Mouse (Mus musculus): ENCODE measurements around the gene Ssbp3.

Gene Ssbp3

DNA sequence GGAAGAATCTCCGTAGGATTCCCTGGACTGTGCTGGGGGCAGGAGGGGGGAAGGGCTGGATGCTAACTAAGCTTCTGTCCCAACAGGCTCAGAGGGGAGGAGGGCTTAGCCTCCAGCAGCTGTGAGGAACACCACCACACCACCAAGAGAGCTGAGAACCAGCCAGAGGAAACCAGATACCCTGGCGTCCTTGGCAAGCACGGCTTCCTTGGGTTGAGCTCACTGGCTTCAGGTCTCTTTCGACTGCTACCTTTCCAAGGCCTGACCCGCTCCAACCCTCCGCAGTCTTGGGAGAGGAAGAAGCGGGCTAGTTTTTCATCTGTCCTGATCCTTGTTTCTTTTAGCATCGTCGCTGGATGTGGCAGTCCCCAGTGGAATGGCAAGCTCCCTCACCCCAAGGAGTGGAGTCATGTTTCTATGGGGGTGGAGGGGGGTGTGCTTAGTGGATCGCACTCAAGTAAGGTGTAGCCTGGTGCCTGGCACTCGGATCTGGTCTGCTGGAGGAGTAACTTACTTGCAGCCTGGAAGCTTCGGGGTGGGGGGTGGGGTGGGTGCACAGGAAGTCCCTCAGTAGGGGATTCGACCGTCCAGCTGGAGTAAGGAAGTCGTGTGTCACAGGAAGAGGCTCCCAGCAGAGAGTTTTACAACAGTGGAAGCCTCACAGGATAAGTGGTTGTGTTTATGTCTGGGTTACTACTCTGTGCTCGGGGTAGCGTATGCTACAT is 2.6 kb upstream of the Ssbp3 start:
- DNase-seq (ENCODE audit: low read depth, low spot score) = no peak

DNA sequence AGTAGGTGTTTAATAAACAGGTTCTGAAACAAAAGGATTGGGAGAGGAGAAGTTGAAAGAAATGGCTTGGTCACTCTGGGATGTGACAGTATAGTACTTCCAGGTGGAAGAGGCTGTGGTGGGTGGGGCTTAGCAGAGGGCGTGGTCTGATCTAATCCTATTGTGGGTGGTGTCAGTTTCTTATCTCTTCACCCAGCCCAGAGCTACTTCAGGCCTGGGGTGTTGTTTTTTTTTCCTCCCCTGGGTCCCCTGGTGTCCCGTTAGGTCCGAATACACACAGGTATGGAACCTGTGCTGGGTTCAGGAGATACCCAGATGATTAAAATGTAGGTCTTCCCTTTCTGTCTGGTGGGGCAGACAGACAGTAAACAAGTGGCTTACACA is 2.1 kb upstream of the Ssbp3 start:
- DNase-seq (ENCODE audit: low read depth, low spot score) = no peak

DNA sequence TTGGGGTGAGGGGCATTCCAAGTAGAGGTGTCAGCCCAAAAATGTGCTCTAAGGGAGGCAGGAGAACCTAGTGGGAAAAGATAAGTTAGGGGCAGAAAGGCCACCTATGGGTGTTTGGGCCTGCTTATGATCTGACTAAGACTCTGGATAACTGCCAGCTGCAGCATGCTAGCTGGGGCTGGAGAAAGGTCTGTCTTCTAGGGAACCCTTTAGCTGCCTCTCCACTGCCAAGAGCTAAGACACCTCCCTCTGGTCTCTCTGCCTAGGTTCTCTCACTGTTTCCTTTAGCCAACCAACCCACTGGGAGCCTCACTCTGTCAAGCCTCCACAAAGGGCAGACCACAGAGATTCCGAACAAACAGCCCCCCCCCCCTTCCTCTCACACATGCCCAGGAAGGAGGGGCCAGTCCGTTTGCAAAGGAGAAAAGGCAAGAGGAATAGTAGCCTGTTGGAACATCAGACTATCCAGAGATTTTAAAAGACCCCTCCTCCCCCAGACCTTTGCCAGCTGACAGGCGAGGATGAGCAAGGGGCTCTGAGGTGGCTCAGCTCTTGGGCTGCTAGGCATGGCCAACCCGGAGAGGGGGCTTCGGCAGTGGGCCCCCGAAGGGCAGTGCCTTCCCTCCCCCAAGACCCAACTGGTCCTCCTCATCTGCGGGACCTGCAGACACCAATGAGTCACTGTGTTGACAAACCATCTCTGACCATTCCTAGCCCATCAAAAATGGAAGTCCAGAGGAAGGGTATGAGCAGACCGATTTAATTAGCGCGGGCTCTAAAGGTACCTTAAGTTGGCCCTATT is 1.4 kb upstream of the Ssbp3 start:
- DNase-seq (ENCODE audit: low read depth, low spot score) = no peak

DNA sequence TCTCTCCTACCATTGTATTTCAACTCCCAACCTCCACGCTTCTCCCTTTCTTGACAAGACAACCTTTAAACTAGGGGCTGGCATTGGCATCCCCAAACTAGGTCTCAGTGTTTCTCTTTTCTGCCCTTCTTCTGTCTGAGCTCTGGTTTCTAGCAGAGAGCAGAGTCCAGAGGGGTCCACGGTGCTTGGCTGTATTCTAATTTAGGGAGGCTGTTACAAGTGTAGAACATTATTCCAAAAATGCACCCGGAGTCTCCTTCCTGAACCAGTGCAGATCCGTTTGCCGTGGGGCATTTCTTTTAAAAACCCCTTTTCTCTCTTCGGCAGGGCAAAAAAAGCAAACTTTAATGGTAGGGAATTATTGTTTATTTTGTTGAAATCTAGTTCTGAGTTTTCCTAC is 704 bp upstream of the Ssbp3 start:
- DNase-seq (ENCODE audit: low read depth, low spot score) = no peak

DNA sequence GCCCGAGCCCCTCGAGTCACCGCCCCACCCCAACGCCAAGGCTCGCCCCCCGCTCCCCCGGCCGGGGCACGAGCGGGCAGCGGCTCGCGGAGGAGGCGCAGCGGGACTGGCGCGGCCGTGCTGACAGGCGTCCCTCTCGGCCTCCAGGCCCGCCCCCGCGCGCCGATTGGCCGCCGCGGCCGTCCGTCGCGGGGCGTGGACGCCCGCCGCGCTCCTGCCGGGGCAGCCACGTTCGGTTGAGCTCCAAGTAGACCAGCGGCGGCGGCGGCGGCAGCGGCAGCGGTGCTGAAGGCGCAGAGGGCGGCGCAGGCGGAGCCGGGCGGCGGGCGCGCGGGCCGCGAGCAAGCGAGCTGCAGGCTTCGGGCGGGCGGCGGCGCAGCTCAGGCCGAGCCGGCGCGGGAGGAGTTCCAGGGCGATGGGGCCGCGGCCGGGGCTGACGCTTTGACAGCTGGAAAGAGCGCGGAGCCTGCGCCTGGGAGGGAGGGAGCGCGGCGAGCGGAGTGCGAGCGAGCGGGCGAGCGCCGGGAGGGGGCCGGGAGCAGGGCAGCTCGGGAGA is 823 bp downstream of the Ssbp3 start:
- DNase-seq (ENCODE audit: low read depth, low spot score) = peak; percentile 83

DNA sequence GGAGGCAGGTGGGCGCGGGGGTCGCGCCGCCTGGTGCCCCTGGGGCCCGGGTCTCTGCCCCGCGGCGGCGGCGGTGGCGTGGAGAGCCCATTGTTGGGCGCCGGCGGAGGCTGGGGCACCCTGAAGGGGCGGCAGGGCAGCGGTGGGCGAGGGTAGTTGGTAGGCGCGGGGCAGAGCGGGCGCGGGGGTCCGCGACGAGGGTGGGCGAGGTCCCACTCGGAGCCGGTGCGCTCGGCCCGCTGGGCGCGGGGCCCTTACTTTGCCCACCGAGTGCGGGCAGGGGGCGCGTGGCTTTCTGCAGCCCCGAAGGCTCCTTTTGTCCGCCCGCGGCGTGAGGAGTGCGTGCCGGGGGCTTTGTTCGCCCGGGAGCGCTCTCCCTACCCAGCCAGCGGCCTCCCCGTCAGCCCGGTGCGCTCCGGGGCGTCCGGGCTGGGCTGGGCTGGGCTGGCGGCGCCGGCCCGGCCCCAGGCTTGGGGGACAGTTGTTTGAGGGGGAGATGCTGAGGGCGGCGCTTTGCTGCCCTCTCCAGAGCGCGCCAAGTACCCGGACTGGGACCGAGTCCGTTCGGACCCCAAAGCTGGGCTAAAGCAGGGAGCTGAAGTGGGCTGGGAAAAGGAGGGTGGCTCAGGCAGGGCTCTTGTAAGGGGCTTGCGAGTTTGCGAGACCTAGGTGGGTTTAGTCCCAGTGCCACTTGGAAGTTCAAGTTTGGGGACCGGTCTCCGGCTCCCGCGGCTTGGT is 1.6 kb downstream of the Ssbp3 start:
- no peak for DNase-seq (ENCODE audit: low read depth, low spot score)

DNA sequence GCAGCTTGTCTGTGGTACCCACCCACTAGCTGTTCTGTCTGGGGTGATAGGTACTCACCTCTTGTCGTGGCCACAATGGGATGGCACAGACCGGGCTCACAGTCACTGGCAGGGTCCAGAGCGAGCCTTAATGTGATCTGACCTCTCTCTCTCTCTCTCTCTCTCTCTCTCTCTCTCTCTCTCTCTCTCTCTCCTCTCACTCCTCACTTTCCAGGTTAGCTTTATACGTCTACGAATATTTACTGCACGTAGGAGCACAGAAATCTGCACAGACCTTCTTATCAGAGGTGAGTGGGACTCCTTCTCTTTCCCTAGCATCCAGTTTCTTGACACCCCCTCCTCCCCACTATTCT is 2.2 kb downstream of the Ssbp3 start:
- no peak for DNase-seq (ENCODE audit: low read depth, low spot score)

DNA sequence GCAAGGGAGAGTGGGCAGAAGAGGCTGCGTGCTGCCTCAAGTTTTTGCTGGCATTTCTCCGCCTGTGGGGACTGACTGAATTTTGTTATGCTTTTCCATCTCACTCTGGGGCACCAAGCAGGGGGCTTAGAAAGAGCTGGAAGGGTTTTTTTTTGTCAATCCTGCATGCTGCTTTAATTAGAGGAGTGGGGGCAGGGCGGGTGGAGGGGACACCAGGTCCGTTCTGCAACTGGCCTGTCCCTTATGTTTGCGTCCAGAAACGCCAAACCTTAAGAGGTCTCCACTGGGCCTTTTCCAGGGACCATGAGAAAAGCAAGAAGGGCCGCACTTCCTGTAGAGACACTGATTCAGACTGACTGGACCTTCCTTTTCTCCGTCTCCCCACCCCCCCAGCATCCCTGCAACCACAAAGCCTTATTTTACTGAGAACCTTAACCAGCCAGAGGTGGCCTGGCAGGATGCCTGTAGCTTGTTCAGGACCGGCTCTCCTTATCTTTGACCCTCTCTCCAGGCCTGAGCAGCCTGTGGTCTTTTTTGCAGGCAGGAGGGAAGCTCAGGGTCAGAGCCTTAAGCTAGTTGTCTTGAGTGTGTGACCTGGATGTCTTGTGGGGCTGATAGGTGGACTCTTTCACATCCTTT is 3.0 kb downstream of the Ssbp3 start:
- DNase-seq (ENCODE audit: low read depth, low spot score) = no peak

DNA sequence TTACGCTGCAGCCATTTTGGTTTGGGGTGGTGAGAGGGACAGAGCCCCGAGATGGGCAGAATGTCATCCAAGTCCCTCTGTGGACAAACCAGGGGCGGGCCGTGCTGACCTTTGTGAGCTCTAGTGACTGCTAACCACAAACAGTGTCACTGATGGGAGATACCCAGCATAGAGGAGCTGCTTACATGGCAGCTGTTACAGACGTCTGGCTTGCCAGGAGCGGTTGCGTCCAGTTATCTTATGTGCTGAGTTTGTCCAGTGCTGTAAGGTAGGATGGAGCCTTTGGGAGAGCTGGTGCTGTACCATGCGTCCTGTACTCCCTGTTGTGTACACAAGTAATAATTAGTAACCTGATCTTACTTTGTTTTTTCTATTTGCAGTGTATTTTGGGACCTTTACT is 4.8 kb downstream of the Ssbp3 start:
- no peak for DNase-seq (ENCODE audit: low read depth, low spot score)

DNA sequence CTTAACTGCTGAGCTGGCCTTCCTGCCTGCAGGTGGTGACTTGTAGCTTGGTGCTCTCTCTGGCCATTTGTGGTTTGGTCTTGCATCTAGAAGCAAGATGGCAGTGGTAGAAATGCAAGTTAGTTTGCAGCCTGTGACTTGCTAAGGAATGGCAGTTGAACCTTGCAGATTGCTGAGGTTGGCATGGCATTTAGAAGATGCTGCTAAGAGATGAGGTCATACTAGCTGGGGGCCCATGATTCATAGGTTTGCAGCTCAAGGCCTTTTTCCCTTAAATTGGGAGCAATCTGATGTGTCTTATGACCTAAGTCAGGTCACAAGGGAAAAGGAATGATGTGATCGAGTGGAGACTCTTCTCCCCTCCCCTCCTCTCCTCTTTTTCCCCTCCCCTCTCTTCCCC is 7.8 kb downstream of the Ssbp3 start:
- DNase-seq (ENCODE audit: low read depth, low spot score) = no peak

DNA sequence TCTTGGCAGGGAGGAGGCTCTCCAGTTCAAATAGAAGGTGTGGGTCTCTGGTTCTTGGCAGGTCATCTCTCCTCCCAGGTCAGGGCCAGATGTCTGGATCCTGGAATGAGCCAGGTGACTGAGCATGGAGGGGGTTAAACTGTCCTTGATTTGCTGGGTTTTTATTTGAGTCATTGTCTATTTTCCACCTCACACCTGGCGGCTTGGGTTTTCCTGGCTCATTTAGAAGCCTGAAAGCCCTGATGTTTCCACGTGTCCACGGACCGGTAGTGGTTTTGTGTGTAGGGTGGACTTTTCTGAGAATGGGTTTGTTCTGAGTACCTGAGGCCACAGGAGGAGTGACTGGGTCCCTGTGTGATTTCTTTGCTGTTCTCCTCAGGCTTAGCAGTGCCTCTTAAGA is 9.6 kb downstream of the Ssbp3 start:
- no peak for DNase-seq (ENCODE audit: low read depth, low spot score)

DNA sequence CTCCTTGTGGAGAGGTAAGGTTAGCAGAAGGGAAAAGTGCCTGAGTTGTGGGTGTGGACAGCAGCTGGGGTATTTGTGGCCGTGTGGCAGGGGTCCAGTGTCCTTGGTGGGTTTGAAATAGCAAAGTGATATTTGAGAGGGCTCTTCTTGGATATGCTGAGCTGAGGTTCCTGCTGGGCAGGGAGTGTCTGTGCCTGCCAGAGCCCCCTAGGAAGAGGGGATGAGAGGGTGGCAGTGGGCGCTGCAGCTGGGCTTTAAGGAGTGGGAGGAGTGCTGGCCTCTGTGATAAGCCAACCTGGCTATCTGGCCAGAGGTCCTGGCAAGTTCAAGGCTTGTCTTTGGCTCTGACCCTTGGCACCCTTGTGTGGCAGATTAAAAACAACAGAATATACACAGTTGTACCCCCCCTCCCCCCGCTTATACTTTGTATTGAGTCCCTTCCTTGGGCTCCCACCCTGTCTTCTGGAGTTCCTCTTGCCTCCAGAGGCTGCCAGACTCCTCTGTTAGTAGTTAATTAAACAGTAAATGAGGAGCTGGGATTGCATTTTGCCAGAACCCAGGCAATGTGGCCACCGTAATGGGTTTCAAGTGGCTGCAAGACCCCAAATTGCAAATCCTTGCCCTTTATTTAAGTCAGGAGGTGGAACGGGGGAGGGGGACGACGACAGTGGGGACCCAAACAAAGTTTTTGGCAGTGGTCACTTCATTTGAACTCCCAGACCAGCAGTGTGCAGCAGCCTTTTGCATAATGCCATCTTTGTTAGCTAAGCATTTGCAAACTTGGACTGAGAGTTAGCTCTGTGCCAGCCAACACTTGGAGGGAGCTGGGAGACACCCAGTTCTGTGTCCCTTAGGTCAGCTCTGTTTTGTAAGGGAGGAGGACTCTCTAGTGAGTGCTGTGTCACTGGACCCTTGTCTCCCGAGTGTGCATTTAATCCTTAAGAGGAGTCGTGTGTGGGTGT is 11.2 kb downstream of the Ssbp3 start:
- no peak for DNase-seq (ENCODE audit: low read depth, low spot score)

DNA sequence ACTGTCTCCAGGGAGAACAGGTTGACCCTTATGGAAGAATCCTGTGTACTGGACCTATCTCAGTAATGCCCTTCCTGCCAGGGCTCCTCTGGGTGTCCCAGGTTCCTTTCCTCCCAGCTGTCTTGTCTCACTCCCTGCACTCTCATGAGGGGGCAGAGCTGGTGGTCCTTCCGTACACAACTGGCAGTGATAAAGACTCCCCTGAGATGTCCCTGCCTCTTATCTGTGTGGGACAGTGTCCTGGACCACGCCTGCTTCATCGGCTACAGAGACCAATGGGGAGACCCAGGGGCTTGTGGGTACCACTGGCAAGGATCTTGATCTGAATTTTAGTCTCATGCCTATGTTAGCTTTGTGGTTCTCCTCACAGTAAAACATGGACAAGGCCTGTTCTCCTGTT is 12.4 kb downstream of the Ssbp3 start:
- no peak for DNase-seq (ENCODE audit: low read depth, low spot score)

DNA sequence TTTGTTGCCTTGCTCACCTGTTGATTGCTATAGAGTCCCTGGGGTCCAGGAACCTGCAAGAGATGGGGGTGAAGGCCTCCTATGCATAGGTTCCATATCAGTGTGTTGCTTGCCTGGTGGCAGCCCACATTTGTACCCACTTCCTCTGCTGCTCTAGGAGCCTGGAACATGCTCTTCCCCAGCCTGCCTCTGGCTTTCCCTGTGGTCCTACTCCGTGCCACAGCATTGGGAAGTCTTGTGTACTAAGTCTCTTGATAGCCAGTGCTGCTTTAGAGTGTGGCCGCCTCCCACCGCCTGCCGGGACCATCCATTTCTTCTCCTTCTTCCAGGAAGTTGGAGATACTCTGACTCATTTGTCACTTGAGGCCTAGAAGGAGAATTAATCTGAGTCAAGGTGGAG is 13.7 kb downstream of the Ssbp3 start:
- DNase-seq (ENCODE audit: low read depth, low spot score) = no peak

DNA sequence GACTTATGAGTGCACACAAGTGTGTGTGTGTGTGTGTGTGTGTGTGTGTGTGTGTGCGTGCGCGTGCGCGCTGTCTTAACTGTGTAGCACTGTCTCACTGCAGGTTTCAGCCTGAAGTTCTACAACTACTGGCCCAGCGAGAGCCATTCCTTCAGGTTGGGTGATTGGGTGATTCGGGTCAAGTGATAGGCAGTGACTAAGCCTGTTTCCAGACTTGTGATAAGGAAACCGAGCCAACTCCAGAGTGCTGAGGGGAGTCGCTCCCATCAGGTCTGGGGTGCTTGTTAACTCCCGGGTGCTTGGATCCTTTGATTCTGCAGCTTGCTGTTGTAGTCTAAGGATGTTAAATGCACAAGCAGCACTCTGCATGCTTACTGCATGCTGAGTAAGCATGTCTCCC is 14.4 kb downstream of the Ssbp3 start:
- DNase-seq (ENCODE audit: low read depth, low spot score) = no peak

DNA sequence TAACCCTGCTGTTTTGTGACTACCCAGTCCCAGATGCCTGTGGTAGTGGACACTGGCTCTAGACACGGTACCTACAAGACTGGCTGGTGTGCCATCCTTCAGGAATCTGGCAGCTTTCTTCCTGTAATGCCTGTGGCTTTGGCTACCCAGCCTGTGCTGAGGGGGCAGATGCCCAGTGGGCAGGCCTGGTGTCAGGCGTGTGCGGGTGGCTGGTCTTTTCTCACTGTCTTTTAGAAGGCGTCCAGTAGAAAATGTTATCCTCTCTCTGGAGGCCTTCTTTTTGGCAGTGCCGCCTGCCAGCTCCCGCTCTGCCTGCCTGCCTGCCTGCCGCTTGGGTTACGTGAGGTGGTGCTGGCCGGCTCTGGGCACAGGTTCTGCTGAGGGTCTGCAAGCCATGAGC is 15.9 kb downstream of the Ssbp3 start:
- no peak for DNase-seq (ENCODE audit: low read depth, low spot score)

DNA sequence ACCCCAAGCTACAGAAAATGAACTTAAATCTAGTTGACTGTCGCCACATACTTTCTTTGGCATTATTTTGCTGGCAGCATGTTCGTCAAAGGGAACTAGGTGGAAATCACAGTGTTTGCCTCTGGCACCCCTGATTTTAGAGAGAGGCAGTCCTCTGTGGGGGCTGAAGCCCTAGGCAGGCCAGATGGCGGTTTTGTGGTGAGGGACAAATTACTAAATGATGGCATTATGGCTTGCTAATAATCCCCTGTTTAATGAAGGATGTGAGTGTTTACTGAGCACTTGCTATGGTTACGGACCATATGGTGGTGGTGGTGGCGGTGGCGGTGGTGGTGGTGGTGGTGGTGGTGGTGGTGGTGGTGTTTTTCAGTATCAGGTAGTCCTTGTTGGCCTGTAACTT is 16.5 kb downstream of the Ssbp3 start:
- DNase-seq (ENCODE audit: low read depth, low spot score) = no peak

DNA sequence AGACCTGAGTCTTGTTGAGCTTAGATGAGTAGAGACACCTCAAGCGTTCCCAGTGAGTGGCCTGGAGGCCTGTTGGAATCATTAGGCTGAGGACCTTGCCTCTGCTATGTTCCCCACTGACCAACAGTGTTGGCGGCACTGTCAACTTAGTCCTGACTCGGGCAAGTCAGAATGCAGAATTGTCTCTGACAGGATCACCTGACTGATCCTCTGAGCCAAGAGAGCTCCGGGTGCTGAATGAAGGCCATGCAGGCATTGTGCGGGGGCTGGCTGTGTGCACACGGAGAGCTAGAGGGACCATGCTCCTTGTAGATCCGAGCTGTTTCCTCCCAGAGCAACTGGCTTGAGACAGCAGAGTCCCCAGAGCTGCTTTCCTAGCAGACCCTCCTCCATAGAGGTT is 18.5 kb downstream of the Ssbp3 start:
- DNase-seq (ENCODE audit: low read depth, low spot score) = no peak

DNA sequence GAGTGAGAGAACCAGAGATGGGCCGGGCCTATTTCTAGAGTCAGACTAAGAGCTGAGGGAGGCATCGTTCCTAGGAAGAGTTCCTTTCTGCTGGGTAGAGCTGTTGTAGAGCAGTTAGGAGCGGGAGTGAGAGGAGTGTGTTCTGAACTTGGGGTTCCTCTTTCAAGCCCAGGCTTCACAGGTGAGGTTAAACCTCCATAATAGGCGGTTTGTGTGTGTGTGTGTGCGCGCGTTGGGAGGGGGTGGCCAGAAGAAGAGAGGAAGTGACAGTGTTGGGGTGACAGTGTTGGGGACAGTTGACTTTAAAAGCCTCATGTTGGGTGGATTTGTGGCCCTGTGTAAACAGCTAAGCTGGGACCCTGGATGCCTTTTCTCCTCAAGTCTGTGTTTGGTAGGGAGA is 22.1 kb downstream of the Ssbp3 start:
- no peak for DNase-seq (ENCODE audit: low read depth, low spot score)

DNA sequence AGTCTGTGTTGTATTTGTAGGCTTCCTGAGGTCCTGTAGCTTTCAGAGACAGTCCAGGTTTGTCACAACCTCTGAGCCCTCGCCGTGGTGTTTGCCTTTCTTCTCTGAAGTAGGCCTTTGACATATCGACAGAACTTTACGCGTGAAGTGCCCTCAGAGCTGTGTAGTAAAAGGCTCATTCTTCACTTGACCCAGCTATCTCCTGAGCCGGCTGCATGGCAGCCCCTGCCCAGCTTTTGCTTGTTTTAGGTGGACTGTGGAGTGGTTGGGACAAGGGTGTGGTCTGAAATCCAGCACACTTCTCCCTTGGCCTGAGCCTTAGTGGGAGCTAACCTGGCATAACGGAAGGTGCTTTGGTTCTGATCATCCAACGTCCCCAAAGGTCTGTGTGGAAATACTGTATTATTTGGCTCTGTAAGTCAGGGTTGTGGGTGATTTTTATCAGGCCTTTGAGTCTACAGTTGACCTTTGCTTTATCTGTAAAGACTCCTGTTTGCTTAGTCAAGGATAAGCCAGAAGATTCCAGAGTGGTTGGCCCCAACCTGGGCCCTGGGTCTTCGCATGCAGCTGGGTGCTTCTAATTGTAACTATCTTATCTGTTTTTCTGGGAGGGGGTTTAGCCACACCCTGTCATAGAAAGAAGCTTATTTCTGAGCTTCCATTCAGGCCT is 23.4 kb downstream of the Ssbp3 start:
- DNase-seq (ENCODE audit: low read depth, low spot score) = no peak

All from retina, adult 2 months (tissue).